19 mouse cellular contexts compared by ENCODE assay signal in genomic region chr4:32479231-32479630, GRCm38 (mm10).
DNase-seq lines count a peak whose midpoint lies in the region; ATAC-seq lines count a peak whose summit lies in the region.
"Had no signal": no experiment of that assay in that cellular context is flagged by ENCODE, and none has a peak within 500 bp of the region (broad histone marks: within the 10 kb centered on the region; RNA-seq: fewer than 3 reads in every experiment).

No protein-coding gene starts in this region.

- 32% methylated on average over 3 of the region's 3 CpGs for WGBS in forebrain, embryonic 11.5 days
- WGBS in forebrain, embryonic 14.5 days: 13% methylated on average over 3 of the region's 3 CpGs
- WGBS in midbrain, embryonic 12.5 days: 6% methylated on average over 3 of the region's 3 CpGs
- 13% methylated on average over 3 of the region's 3 CpGs for WGBS in midbrain, embryonic 16.5 days
- 16% methylated on average over 3 of the region's 3 CpGs for WGBS in forebrain, embryonic 15.5 days
- 24% methylated on average over 3 of the region's 3 CpGs for WGBS in neural tube, embryonic 15.5 days

- H3K4me3 ChIP-seq in forebrain, embryonic 11.5 days (ENCODE audit: low read depth, low read length): no peak overlapping the region
- no peak overlapping the region for H3K4me3 ChIP-seq in forebrain, embryonic 14.5 days (ENCODE audit: low read depth, low read length)
- H3K4me3 ChIP-seq in midbrain, embryonic 12.5 days: no peak overlapping the region
- no peak overlapping the region for H3K4me3 ChIP-seq in midbrain, embryonic 16.5 days (ENCODE audit: low read depth, low read length)
- H3K4me3 ChIP-seq in forebrain, embryonic 15.5 days: no peak overlapping the region
- H3K4me3 ChIP-seq in neural tube, embryonic 15.5 days (replicated peaks): no peak overlapping the region
- H3K4me3 ChIP-seq: heart, embryonic 10.5 days; limb, embryonic 12.5 days; liver, embryonic 12.5 days; megakaryocyte, embryonic 14.5 days; myocyte had no signal

- ATAC-seq in forebrain, embryonic 11.5 days (replicated peaks; ENCODE audit: low FRiP score): no peak
- no peak for ATAC-seq in forebrain, embryonic 14.5 days
- ATAC-seq in midbrain, embryonic 12.5 days (ENCODE audit: low FRiP score, low read depth): no peak
- ATAC-seq in midbrain, embryonic 16.5 days: no peak
- no peak for ATAC-seq in forebrain, embryonic 15.5 days (replicated peaks)
- ATAC-seq in neural tube, embryonic 15.5 days (ENCODE audit: low FRiP score): no peak
- no peak for ATAC-seq in erythroid progenitor cell, adult 5-6 weeks (replicated peaks; ENCODE audit: low FRiP score, poor library complexity, severe bottlenecking)
- ATAC-seq: liver, embryonic 12.5 days had no signal

- no peak for DNase-seq in forebrain, embryonic 11.5 days (ENCODE audit: low spot score)
- DNase-seq in forebrain, embryonic 14.5 days (ENCODE audit: low spot score): no peak
- no peak for DNase-seq in right cerebral cortex, adult 2 months (ENCODE audit: low spot score in 2 of 2)
- DNase-seq: cerebellum, adult 8-10 months; kidney, adult 18-20 months; lung, adult 2 months; thymus, postnatal 36 days had no signal

- 0 out of 2 replicates have a peak overlapping the region, but pooled peaks have one; percentile 57 for H3K27ac ChIP-seq in forebrain, embryonic 11.5 days (ENCODE audit: low read depth, low read length)
- no peak overlapping the region for H3K27ac ChIP-seq in forebrain, embryonic 14.5 days (ENCODE audit: low read depth, low read length)
- peak overlapping the region; percentile 74 for H3K27ac ChIP-seq in midbrain, embryonic 12.5 days (replicated peaks)
- H3K27ac ChIP-seq in midbrain, embryonic 16.5 days (ENCODE audit: low read length): no peak overlapping the region
- H3K27ac ChIP-seq in forebrain, embryonic 15.5 days (replicated peaks): 0 out of 2 replicates have a peak overlapping the region, but pooled peaks have one; percentile 12
- 0 out of 2 replicates have a peak overlapping the region, but pooled peaks have one; percentile 23 for H3K27ac ChIP-seq in neural tube, embryonic 15.5 days (replicated peaks)
- H3K27ac ChIP-seq: heart, embryonic 10.5 days; kidney, postnatal 0 days; limb, embryonic 12.5 days; liver, embryonic 12.5 days; stomach, postnatal 0 days had no signal

- peaks cover 26% of the 10 kb centered on the region; the same call in 1 of the 2 replicates for H3K4me1 ChIP-seq in forebrain, embryonic 11.5 days (replicated peaks; ENCODE audit: control insufficient read depth, insufficient read depth, low read length)
- H3K4me1 ChIP-seq in forebrain, embryonic 14.5 days (ENCODE audit: control insufficient read depth, insufficient read depth, low read length): peaks cover 62% of the 10 kb centered on the region
- peaks cover 69% of the 10 kb centered on the region for H3K4me1 ChIP-seq in midbrain, embryonic 12.5 days
- H3K4me1 ChIP-seq in midbrain, embryonic 16.5 days (ENCODE audit: control insufficient read depth, insufficient read depth, low read length): peaks cover 57% of the 10 kb centered on the region
- H3K4me1 ChIP-seq in forebrain, embryonic 15.5 days: peaks cover 63% of the 10 kb centered on the region
- peaks cover 62% of the 10 kb centered on the region for H3K4me1 ChIP-seq in neural tube, embryonic 15.5 days
- H3K4me1 ChIP-seq: liver, embryonic 12.5 days; megakaryocyte, embryonic 14.5 days had no signal

- no peaks in the 10 kb centered on the region for H3K27me3 ChIP-seq in forebrain, embryonic 11.5 days (ENCODE audit: control insufficient read depth, insufficient read depth, low read length)
- no peaks in the 10 kb centered on the region for H3K27me3 ChIP-seq in forebrain, embryonic 14.5 days (replicated peaks; ENCODE audit: control insufficient read depth, insufficient read depth, low read length)
- no peaks in the 10 kb centered on the region for H3K27me3 ChIP-seq in midbrain, embryonic 12.5 days
- H3K27me3 ChIP-seq in midbrain, embryonic 16.5 days (ENCODE audit: control insufficient read depth, insufficient read depth, low read depth, low read length): no peaks in the 10 kb centered on the region
- no peaks in the 10 kb centered on the region for H3K27me3 ChIP-seq in forebrain, embryonic 15.5 days
- no peaks in the 10 kb centered on the region for H3K27me3 ChIP-seq in neural tube, embryonic 15.5 days (replicated peaks)
- H3K27me3 ChIP-seq: limb, embryonic 12.5 days; liver, embryonic 12.5 days had no signal

- H3K36me3 ChIP-seq in forebrain, embryonic 11.5 days (ENCODE audit: control insufficient read depth, insufficient read depth, low read length): no peaks in the 10 kb centered on the region
- H3K36me3 ChIP-seq in forebrain, embryonic 14.5 days (ENCODE audit: control insufficient read depth, insufficient read depth, low read length): no peaks in the 10 kb centered on the region
- no peaks in the 10 kb centered on the region for H3K36me3 ChIP-seq in midbrain, embryonic 12.5 days
- no peaks in the 10 kb centered on the region for H3K36me3 ChIP-seq in midbrain, embryonic 16.5 days (ENCODE audit: control insufficient read depth, insufficient read depth, low read length)
- no peaks in the 10 kb centered on the region for H3K36me3 ChIP-seq in forebrain, embryonic 15.5 days
- no peaks in the 10 kb centered on the region for H3K36me3 ChIP-seq in neural tube, embryonic 15.5 days
- H3K36me3 ChIP-seq: limb, embryonic 12.5 days; liver, embryonic 12.5 days had no signal

- no peak overlapping the region for H3K9ac ChIP-seq in forebrain, embryonic 11.5 days (ENCODE audit: low read length)
- no peak overlapping the region for H3K9ac ChIP-seq in forebrain, embryonic 14.5 days (ENCODE audit: low read length)
- H3K9ac ChIP-seq in midbrain, embryonic 12.5 days (replicated peaks): no peak overlapping the region
- H3K9ac ChIP-seq in midbrain, embryonic 16.5 days (ENCODE audit: low read depth, low read length): no peak overlapping the region
- H3K9ac ChIP-seq in forebrain, embryonic 15.5 days (replicated peaks): no peak overlapping the region
- no peak overlapping the region for H3K9ac ChIP-seq in neural tube, embryonic 15.5 days (replicated peaks)
- H3K9ac ChIP-seq: limb, embryonic 12.5 days; liver, embryonic 12.5 days had no signal

- no peaks in the 10 kb centered on the region for H3K9me3 ChIP-seq in forebrain, embryonic 11.5 days (ENCODE audit: control insufficient read depth, low read length)
- no peaks in the 10 kb centered on the region for H3K9me3 ChIP-seq in forebrain, embryonic 14.5 days (replicated peaks; ENCODE audit: control insufficient read depth, low read length)
- no peaks in the 10 kb centered on the region for H3K9me3 ChIP-seq in midbrain, embryonic 12.5 days
- H3K9me3 ChIP-seq in midbrain, embryonic 16.5 days (replicated peaks; ENCODE audit: control insufficient read depth, low read length, poor library complexity, severe bottlenecking): no peaks in the 10 kb centered on the region
- H3K9me3 ChIP-seq in forebrain, embryonic 15.5 days: no peaks in the 10 kb centered on the region
- no peaks in the 10 kb centered on the region for H3K9me3 ChIP-seq in neural tube, embryonic 15.5 days (replicated peaks)
- H3K9me3 ChIP-seq: heart, embryonic 10.5 days; megakaryocyte, embryonic 14.5 days had no signal

- H3K4me2 ChIP-seq in forebrain, embryonic 11.5 days (ENCODE audit: low read depth, low read length, severe bottlenecking): no peak overlapping the region
- no peak overlapping the region for H3K4me2 ChIP-seq in forebrain, embryonic 14.5 days (ENCODE audit: low read length)
- no peak overlapping the region for H3K4me2 ChIP-seq in midbrain, embryonic 12.5 days (replicated peaks)
- no peak overlapping the region for H3K4me2 ChIP-seq in midbrain, embryonic 16.5 days (ENCODE audit: low read length)
- H3K4me2 ChIP-seq in forebrain, embryonic 15.5 days (replicated peaks): no peak overlapping the region
- H3K4me2 ChIP-seq in neural tube, embryonic 15.5 days: no peak overlapping the region
- H3K4me2 ChIP-seq: limb, embryonic 12.5 days; liver, embryonic 12.5 days had no signal

Comparison
In these comparisons a context has a peak if more than half of its experiments do, and no peak if none do; other contexts are left out.
1. H3K27ac ChIP-seq: peak in forebrain, embryonic 11.5 days (single experiment), midbrain, embryonic 12.5 days (single experiment), forebrain, embryonic 15.5 days (single experiment) and neural tube, embryonic 15.5 days (single experiment); none in forebrain, embryonic 14.5 days (single experiment) and midbrain, embryonic 16.5 days (single experiment).